Mouse (Mus musculus) layer of hippocampus, postnatal 10 days (tissue): ENCODE results near the gene Atp8a2. TPM values are rescaled to one million over a fixed set of nuclear protein-coding genes. Genes with fewer than 3 reads are reported as not detected.
"Not testable (repeated sequence)": the region's sequence is repeated elsewhere in the genome, so short reads cannot be mapped to it uniquely, and the experiment has no call there.

Source experiments
- DNase-seq, 2 experiments: peaks; one replicate each; pipeline ENCODE4 v3.0.0; 2021; ENCODE audit warnings: low spot score in 2 of 2
- total RNA-seq, 2 experiments: library from RNA; stranded (reverse); gene quantifications; 2 replicates each; pipeline ENCODE4 v1.2.3; 2021

Gene Atp8a2
- total RNA-seq, 2 experiments from 2014 or later = 61.5 to 72.0 TPM

- no peak for DNase-seq
Observed at GRCm38 (mm10) chr14:59853139-59853538, 343.8 kb downstream of the Atp8a2 start.

DNA sequence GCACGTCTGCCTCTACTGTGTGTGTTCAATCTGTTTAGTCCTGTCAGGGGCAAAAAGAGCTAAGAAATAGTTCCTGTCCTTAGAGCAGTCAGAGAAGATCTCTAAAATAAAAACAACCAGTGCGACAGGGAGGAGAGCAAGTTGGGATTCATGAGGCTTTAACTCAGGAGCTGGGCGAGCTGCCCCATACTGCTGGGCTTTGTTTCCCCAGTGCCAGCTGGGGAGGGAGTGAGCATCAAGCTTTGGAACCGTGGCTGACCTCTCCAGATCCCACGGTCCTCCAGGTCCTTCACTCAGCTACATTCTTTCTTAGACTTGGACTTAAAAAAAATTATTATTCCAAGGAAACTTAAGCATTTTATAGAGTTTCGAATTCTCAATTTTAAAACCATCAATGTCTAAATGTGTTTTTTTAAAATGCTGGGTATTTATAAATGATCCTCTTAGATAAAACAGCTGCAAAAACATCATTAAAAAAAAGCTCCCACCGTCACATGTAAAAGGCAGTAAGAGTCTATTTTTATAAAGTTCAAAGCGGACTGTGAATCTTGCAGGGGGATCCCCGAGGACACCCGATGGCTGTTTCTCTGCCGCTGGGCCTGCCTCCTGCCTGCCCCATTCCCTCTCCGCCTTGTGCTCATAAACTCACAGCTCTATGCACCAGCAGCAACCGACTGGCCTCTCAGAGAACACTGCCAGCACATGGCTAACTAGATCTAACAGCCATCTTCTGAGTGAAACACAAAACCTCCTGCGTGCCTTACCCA is 350.2 kb downstream of the Atp8a2 start:
- DNase-seq = no peak

- DNase-seq = no peak
Observed at GRCm38 (mm10) chr14:59843264-59843942, 353.6 kb downstream of the Atp8a2 start.

DNA sequence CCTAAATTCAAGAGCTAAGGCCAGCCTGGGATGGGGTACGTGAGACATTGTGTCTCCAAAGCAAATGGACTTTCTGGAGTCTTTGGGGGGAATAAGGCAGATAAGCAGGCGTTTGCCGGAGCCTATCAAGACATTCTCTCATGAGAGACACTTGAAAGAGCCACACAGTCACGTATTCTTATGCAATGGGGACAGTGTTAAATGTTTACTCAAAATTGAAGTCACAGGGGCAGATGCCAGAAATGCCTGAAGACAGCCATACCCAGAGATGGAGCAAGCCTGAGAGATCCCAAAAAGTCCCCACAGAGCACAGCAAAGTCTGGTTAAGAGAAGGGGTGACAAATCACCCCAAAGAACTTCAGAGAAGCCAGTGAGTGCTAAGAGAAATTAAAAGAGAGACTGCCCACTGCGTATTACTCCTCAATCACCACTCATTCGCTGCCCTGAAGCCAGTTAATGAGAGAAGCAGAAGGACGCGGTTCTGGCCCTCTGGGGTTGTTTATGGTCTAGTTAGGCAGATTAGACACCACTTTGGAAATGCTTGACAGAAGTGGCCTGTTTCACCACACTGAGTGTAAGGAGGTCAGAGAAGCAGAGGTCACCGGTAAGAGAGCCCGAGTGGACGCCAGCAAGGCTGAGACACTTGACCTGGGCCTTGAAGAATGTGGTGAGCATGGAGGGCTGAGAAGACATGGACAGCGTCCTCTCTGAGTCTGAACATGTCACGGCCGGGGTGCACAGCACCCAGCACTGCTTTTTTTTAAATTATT is 356.8 kb downstream of the Atp8a2 start:
- DNase-seq = no peak

GRCm38 (mm10) chr14:59838446-59839259 is 358.3 kb downstream of the Atp8a2 start:
- DNase-seq = not testable (repeated sequence)

DNA sequence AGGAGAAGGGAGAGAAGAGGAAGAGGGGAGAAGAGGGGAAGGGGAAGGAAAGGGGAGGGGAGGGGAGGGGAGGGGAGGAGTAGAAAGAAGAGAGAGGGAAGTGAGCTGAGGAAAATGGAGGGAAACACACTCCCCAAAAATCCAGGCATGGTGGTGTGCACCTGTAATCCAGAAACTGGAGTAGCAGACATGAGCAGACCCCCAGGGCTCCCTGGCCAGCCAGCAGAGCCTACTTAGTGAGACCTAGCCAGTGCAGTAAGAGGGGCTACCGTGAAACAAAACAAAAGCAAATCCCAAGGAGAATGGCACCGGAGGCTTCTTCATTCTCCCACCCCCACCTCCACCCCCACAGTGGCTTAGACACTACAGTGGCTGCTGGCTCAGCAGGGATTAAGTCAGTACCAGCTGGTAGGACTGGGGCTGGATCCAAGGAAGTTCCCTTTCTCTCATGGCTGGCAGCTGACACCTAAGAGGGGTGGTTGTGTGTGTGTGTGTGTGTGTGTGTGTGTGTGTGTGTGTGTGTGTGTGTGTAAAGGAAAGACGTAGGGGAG is 359.2 kb downstream of the Atp8a2 start:
- DNase-seq = not testable (repeated sequence)

GRCm38 (mm10) chr14:59836876-59837543 is 360.0 kb downstream of the Atp8a2 start:
- DNase-seq = no peak

GRCm38 (mm10) chr14:59829580-59829979 is 367.4 kb downstream of the Atp8a2 start:
- no peak for DNase-seq

GRCm38 (mm10) chr14:59827409-59827808 is 369.6 kb downstream of the Atp8a2 start:
- no peak for DNase-seq

- DNase-seq = no peak
Observed at GRCm38 (mm10) chr14:59820115-59820419, 376.9 kb downstream of the Atp8a2 start.

- DNase-seq = no peak
Observed at GRCm38 (mm10) chr14:59819215-59820114, 377.5 kb downstream of the Atp8a2 start.

GRCm38 (mm10) chr14:59810316-59810715 is 386.7 kb downstream of the Atp8a2 start:
- DNase-seq = not testable (repeated sequence)

GRCm38 (mm10) chr14:59809790-59810189 is 387.2 kb downstream of the Atp8a2 start:
- no peak for DNase-seq

- no peak for DNase-seq
Observed at GRCm38 (mm10) chr14:59807528-59808300, 389.3 kb downstream of the Atp8a2 start.

DNA sequence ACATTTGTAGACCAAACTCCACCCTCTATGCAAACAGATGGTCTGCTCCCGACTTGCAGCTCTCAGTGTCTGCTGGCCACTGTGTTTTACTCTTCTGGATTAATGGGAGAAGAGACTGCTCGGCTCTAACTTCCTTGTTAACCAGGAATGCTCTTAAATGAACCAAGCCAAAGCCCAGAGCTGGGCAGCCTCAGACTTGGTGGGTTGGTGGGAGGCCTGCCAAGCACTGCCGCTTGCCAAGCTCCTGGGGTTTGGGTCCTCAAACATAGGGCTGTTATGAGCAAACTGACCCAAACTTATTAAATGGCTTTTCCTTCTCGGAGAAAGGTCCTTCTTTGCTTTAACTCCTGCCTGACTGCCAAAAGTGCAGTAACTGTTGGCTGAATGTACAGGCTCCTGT is 390.1 kb downstream of the Atp8a2 start:
- DNase-seq = peak; percentile 33 to 62

GRCm38 (mm10) chr14:59806159-59806558 is 390.8 kb downstream of the Atp8a2 start:
- DNase-seq = no peak

DNA sequence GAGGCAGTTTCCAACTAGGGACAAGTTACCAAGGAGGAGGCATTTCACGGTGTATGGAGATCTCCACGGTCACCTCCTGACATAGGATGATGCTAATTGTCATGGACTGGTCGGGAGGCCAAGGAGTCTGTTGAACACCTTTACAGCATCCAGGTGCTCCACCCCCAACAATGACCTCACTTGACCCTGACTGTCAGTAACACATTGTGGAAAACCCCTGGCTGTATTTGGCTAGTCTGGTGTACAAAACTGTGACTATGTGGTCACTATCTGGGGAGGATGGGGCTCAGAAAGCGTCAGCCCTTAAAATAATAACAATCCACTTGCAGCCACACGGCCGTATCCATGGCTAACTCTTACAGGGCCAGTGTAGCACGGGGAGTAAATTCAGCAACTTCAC is 391.3 kb downstream of the Atp8a2 start:
- no peak for DNase-seq

DNA sequence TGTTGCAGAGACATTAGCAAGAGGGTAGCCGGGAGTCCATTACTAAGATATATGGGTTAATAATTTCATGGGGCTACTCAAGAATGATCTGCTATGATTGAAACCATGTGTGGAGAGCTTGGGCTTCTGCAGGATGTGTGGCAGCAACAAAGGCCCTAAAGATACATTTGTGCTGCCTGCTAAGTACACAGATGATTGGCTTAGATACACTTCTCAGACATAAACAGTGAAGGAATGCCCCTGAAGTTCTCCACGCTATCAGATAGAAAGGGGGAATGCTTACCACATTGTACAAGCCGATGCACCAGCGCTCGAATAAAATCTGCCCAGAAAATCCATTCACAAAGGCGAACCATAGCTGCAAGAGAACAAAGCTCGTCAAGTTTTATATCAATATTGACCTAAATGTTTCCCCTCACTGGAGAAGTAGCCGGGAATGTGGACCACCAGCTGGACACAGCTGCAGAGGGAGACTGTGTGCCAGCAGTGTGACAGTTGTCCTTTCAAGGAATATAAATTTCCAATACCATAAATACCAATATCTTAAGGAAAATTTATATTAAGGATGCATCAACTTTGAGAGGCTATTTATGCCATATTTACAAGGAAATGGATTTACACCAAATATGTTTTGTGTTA is 394.9 kb downstream of the Atp8a2 start:
- no peak for DNase-seq
